31 mouse cellular contexts compared by ENCODE assay signal in the genomic region with DNA sequence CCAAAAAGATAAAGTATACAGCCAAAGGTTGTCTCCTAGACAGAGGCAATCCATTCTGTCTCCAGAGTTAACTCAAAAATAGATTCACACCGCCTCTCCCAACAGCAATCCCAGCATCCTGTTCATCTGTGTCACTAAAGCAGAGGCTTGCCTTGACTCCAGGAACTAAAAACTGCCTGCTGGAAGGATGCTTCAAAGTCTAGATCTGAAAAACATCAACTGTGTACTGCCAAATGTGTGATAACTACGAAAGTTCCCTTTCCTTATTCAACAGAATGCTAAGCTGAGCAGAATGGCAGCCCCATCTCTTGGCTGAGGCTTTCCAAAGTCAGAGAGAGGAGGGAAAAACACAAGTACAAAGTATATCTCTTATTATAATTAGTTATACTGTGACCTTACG.
DNase-seq lines count a peak whose midpoint lies in the region; ATAC-seq and TF ChIP-seq lines count a peak whose summit lies in the region.
"Had no signal": no experiment of that assay in that cellular context is flagged by ENCODE, and none has a peak within 500 bp of the region (broad histone marks: within the 10 kb centered on the region; RNA-seq: fewer than 3 reads in every experiment).

No protein-coding gene starts in this region.

- intact Hi-C loops in left cerebral cortex, postnatal 4 days (cut with DNase I) = no loop called here
- intact Hi-C loops in left cerebral cortex, postnatal 25 days (cut with DNase I) = no loop called here

- no peak overlapping the region for H3K4me3 ChIP-seq in midbrain, postnatal 0 days (ENCODE audit: low read depth, low read length)
- H3K4me3 ChIP-seq: heart, embryonic 13.5 days; hindbrain, embryonic 10.5 days; hindbrain, embryonic 15.5 days; midbrain, embryonic 13.5 days; neural tube, embryonic 15.5 days had no signal

- peak; percentile 41 for DNase-seq in left cerebral cortex, adult 11 months (ENCODE audit: low spot score)
- no peak for DNase-seq in left cerebral cortex, postnatal 4 days
- peak; percentile 18 for DNase-seq in brain, embryonic 18.5 days (ENCODE audit: low read depth, low spot score)
- DNase-seq in frontal cortex, postnatal 36 days (ENCODE audit: low spot score in 2 of 2) = peak; percentile 24 to 62
- peak; percentile 28 to 89 for DNase-seq in left cerebral cortex, postnatal 25 days (ENCODE audit: low spot score in 2 of 2)
- DNase-seq in gastrocnemius, postnatal 25 days = no peak
- DNase-seq in midbrain, postnatal 0 days (ENCODE audit: low spot score) = no peak
- DNase-seq: adrenal gland, adult 2 months; B cell, adult 2 months; cerebellum, adult 11 months; cerebellum, adult 9-10 months; cerebellum, postnatal 36 days; gastrocnemius, postnatal 14 days; heart, postnatal 10 days; kidney, adult 11 months; kidney, postnatal 36 days; layer of hippocampus, postnatal 36 days; liver; lung, adult 2 months; lung, postnatal 10 days; thymus, postnatal 4 days had no signal

- no peaks in the 10 kb centered on the region for H3K4me1 ChIP-seq in midbrain, postnatal 0 days (ENCODE audit: insufficient read depth, low read length)
- H3K4me1 ChIP-seq: heart, embryonic 13.5 days; hindbrain, embryonic 10.5 days; hindbrain, embryonic 15.5 days; midbrain, embryonic 13.5 days; neural tube, embryonic 15.5 days had no signal

- WGBS in midbrain, postnatal 0 days = 89% methylated on average over 3 of the region's 3 CpGs

- no peaks in the 10 kb centered on the region for H3K27me3 ChIP-seq in midbrain, postnatal 0 days (ENCODE audit: insufficient read depth, low read length)
- H3K27me3 ChIP-seq: heart, embryonic 13.5 days; hindbrain, embryonic 15.5 days; midbrain, embryonic 13.5 days; neural tube, embryonic 15.5 days had no signal

- H3K9ac ChIP-seq in midbrain, postnatal 0 days (replicated peaks; ENCODE audit: low read length, poor library complexity, severe bottlenecking) = no peak overlapping the region
- H3K9ac ChIP-seq: heart, embryonic 13.5 days; hindbrain, embryonic 15.5 days; liver, embryonic 14.5 days; midbrain, embryonic 13.5 days; neural tube, embryonic 15.5 days had no signal

- H3K9me3 ChIP-seq in midbrain, postnatal 0 days (ENCODE audit: low read length) = no peaks in the 10 kb centered on the region
- H3K9me3 ChIP-seq: heart, embryonic 13.5 days; hindbrain, embryonic 10.5 days; hindbrain, embryonic 15.5 days; midbrain, embryonic 13.5 days; neural tube, embryonic 15.5 days had no signal

- no peak overlapping the region for H3K27ac ChIP-seq in midbrain, postnatal 0 days (ENCODE audit: low read depth, low read length)
- H3K27ac ChIP-seq: heart, embryonic 13.5 days; hindbrain, embryonic 10.5 days; hindbrain, embryonic 15.5 days; liver, embryonic 14.5 days; macrophage; midbrain, embryonic 13.5 days; neural tube, embryonic 15.5 days had no signal

- ATAC-seq in midbrain, postnatal 0 days (ENCODE audit: low FRiP score) = no peak
- ATAC-seq: activated CD4-positive, CD25-positive, alpha-beta regulatory T cell, adult 4 months; forebrain, embryonic 14.5 days; inflammation-experienced regulatory T-cells, adult 6 months; midbrain, embryonic 13.5 days had no signal

- no peak overlapping the region for H3K4me2 ChIP-seq in midbrain, postnatal 0 days (ENCODE audit: low read depth, low read length, poor library complexity, severe bottlenecking)
- H3K4me2 ChIP-seq: heart, embryonic 13.5 days; hindbrain, embryonic 15.5 days; midbrain, embryonic 13.5 days; neural tube, embryonic 15.5 days had no signal

- TF ChIP-seq CTCF in midbrain, postnatal 0 days (IDR thresholded peaks at IDR 0.05) = no peak

- no peaks in the 10 kb centered on the region for H3K36me3 ChIP-seq in midbrain, postnatal 0 days (ENCODE audit: insufficient read depth, low read length)
- H3K36me3 ChIP-seq: heart, embryonic 13.5 days; hindbrain, embryonic 10.5 days; hindbrain, embryonic 15.5 days; midbrain, embryonic 13.5 days; neural tube, embryonic 15.5 days had no signal

Comparison
In these comparisons a context has a peak if more than half of its experiments do, and no peak if none do; other contexts are left out.
1. DNase-seq: peak in left cerebral cortex, adult 11 months (single experiment), brain, embryonic 18.5 days (single experiment), frontal cortex, postnatal 36 days (2 of 2) and left cerebral cortex, postnatal 25 days (2 of 2); none in left cerebral cortex, postnatal 4 days (single experiment), gastrocnemius, postnatal 25 days (single experiment) and midbrain, postnatal 0 days (single experiment).